Mouse (Mus musculus) adrenal gland, postnatal 25 days (tissue): ENCODE results near the gene Ly86. TPM values are rescaled to one million over a fixed set of nuclear protein-coding genes. Genes with fewer than 3 reads are reported as not detected.
A peak's percentile ranks its signal among the peaks of the same experiment; 100 is the strongest.

Experiments used
- DNase-seq: peaks from one replicate; pipeline ENCODE4 v3.0.0; 2021; ENCODE audit warnings: mixed read lengths
- long read RNA-seq: library from polyadenylated mRNA; stranded (forward); transcript quantifications from one replicate; pipeline ENCODE4 v2.0.0, GENCODE M21; 2021
- total RNA-seq: library from RNA; stranded (reverse); gene quantifications from 2 replicates; pipeline ENCODE4 v1.2.3, GENCODE M21; 2021

Gene Ly86
- 1.8 and 2.7 TPM in 2 replicates for total RNA-seq
- long read RNA-seq, partial matches to known transcripts, result 1 of 4 reads
- long read RNA-seq, other reads (novel, unspliced or antisense), result 1 of 4 reads

DNA sequence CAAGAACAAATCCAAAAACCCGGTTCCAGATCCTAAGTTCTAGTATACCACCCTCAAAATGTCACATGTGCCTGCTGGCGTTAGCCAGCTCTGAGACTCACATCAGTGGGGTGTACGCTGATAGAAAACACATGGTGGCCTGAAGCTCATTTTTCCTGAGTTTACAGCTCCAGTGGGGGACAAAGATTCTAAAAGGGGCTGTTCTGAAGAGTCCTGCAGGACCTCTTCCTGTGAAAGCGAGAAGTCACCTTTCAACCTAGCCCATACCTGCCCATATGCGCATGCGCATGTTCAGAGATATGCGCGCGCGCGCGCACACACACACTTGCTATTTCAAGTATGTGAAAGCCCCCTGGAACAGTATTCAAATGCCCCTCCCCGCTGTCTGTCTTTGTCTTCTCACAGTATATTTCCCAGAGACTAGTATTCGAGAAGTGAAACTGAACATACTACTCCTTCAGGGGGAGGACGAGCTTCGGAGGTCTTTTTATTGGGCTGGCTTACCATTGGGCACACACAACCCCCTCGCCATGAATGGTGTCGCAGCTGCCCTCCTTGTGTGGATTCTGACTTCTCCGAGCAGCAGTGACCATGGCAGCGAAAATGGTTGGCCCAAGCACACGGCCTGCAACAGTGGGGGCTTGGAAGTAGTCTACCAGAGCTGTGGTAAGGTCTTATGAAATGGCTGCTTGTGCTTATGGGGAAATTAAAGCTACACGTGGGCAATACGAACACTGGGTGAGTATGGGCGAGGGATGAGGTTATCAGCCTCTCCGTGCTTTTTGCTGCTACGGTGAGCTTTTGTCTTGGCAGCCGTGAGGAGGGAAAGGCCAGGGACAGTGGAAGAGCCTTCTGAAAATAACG lies at the start of gene Ly86:
Gene Ly86, plus strand, starts transcription at position 300 of the 864 bp plus-strand sequence.
- no peak for DNase-seq

GRCm38 (mm10) chr13:37297886-37298285 lies 47.1 kb upstream of the Ly86 start:
- no peak for DNase-seq

- peak; percentile 24 for DNase-seq
Observed at GRCm38 (mm10) chr13:37298856-37299255, 46.2 kb upstream of the Ly86 start.

- DNase-seq, result no peak
Observed at GRCm38 (mm10) chr13:37302877-37303276, 42.1 kb upstream of the Ly86 start.

DNA sequence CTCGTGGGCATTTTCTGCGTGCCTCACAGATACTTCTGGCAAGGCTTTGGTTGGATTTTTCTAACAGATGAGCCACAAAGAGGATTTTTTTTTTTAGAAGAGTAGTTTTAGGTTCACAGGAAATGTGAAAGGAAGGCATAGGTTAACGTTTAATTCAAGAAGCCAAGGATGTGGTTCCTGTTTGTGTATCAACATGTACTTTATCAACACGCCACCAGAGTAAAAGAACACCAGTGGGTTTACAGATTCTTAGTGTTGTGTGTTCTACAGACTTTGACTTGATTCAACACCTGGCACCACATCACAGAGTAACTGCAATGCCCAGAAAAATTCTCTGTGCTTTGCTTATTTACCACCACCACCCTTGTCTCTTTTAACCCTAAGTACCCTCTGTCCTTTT lies 37.0 kb upstream of the Ly86 start:
- DNase-seq, result no peak

GRCm38 (mm10) chr13:37309296-37309695 lies 35.7 kb upstream of the Ly86 start:
- no peak for DNase-seq

DNA sequence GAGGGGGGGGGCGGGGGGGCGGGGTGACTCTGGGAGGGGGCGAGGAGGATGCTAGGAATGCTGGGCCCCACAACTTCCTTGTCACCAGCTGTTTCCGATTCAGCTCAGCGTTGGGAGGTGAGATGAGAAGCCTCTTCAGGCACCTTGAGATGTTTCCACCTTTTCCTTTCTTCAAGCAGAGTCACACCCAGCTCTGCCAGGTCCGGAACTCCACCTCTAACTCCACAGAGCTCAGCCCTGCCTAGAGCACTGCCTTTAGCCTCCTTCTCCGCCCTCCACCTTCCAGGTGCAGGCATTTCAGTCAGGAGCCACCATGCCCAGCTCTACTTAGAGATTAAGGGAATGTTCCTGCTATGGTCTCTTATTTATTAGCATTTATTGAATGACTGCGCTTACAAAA lies 34.7 kb upstream of the Ly86 start:
- DNase-seq, result no peak

DNA sequence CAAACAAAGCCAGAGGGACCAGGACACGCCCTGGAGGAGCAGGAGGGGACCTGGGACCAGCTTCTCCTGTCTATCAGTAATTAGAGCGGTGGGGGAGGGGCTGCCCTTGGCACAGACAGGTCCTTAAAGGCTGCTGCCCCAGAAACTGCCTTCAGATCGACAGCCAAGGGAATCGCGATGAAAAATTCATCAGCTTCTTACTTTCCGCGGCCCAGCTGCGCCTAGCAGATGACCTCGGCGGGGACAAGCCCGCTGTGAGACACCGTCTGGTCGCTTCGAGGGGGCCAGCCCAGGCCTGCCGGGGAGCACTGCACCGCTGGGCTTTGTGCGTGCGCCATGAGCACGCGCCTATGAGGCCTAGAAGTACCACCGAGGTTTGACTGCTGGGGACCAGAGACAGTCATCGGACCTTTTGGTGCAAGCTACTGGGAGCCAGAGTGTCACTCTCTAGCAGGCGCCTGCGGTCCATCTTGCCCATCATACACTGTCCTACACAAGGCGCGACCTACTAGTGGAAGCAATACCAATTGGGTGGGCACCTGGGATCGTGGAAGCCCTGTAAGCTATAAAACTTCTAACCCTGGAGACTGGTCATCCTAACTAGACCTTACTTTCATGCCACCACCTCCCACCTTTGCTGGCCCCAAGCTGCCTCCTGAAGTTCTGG lies 33.3 kb upstream of the Ly86 start:
- peak; percentile 8 for DNase-seq

- peak; percentile 85 for DNase-seq
Observed at GRCm38 (mm10) chr13:37312222-37312928, 32.6 kb upstream of the Ly86 start.

GRCm38 (mm10) chr13:37312951-37313350 lies 32.1 kb upstream of the Ly86 start:
- no peak for DNase-seq

GRCm38 (mm10) chr13:37325504-37325903 lies 19.5 kb upstream of the Ly86 start:
- DNase-seq, result peak; percentile 77

GRCm38 (mm10) chr13:37329747-37330146 lies 15.3 kb upstream of the Ly86 start:
- DNase-seq, result no peak

DNA sequence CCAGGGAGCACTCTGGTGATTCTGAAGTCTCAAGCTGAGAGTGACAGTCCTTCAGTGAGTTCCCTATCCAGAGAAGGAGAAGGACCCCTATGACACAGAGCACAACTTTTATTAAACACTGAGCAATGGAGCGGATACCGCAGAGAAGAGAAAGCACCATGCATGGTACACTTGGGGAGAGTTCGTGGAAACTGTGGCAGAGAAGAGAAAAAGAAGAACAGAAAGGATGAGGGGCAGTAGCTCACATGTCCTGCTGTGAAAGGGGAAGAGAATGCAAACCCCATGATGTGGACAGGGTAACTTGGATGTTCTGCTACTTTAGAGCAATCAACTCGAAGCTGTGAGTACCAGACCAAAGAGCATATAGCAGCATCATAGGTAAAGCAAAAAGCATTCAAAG lies 14.0 kb upstream of the Ly86 start:
- no peak for DNase-seq

- no peak for DNase-seq
Observed at GRCm38 (mm10) chr13:37332779-37333543, 12.0 kb upstream of the Ly86 start.

DNA sequence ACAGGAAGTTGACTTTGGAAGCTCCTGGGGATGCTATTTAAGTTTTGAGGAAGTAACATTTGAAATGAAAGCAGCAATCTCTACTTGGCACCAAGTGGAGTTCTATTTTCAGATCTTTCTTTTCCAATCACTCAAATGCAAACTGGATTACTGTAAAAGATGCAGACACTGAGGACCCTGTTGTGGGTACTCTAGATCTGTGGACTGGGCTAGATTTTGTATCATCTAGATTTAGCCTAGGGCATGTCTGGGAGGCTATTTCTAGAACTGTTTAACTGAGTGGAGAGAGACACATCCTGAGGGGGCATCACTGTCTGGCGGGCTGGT lies 11.5 kb upstream of the Ly86 start:
- DNase-seq, result no peak

DNA sequence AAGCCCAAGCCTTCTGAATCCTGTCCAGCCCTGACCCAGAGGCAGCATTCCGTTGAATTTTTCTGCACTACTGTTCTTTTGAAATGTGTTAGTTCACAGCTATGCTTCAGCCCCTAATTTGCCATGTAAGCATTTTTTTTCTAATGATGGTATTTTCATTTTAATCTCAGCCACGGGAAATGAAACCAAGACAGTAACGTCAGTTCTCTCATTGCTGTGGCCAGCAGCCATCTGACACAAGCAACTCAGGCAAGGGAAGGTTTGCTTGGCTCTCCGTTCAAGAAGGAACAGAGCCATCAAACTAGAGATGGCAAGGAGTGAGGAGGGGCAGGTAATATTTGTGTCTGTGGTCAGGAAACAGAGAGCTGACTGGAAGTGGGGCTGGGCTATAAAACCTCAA lies 7.7 kb upstream of the Ly86 start:
- no peak for DNase-seq

- no peak for DNase-seq
Observed at GRCm38 (mm10) chr13:37337871-37338270, 7.1 kb upstream of the Ly86 start.

DNA sequence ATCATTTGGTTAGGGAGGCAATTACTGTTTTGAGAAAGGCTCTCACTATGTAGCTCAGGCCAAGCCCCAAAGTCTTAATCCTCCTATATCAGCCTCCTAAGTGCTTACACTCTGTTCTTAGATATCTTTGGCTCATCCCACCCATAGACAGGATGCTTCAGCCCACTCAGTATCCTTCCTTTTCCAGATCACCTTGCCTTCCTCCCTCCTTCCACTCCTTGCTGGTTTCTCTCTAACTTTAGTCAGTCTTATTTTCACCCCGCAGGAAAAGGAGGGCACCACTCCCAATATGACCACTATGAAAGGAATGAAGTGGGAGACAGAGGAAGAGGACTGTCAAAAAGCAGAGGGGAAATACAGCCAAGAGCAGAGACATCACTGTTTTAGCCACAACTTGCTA lies 2.2 kb upstream of the Ly86 start:
- DNase-seq, result no peak

DNA sequence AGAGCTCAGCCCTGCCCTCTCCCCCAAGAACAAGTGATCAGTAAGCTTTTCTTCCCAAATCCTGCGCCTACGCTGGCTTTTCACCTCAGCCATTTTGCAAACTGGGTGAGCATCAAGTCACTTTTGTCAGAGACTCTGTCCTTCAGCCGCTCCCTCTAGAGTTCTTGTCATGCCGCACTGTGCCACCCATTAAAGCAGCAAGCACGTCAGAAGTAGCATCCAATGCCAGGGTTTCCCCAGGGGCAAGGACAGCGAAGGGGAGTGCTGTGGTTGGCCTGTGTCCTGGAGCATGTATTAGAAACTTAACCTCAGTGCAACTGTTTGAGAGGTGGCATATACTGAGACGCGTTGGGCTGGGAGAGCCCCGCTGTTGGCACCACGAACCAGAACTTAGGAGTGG lies 815 bp downstream of the Ly86 start:
- no peak for DNase-seq

DNA sequence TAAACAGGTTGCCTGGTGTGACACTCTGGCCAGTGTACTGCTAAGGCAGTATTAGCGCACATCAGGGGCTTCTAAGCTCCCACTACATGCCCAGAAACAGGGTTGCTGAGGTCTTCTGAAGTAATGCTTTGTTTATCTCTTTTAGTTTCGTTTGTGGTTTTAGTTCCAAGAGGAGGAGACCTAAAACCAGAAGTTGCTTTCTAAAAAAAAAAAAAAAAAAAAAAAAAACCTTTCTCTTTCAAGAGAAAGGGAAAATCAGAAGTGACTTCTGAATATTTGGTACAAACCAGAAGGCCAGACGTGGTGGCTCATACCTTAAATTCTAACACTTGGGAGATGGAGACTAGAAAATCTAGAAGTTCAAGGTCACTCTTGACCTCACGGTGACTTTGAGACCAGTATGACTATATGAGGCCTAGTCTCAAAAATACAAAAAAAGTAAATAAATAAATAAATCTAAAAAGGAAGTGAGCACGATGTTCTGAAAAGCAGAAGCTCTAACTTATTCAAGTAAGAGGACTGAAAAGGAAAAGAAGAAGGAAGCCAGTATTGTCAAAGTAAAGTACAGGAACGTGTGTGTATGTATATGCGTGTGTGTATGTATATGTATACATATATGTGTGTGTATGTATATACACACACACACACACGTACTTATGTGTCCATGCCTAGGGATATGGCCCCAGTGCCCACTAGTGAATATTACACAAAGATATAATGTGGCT lies 3.0 kb downstream of the Ly86 start:
- DNase-seq, result no peak

DNA sequence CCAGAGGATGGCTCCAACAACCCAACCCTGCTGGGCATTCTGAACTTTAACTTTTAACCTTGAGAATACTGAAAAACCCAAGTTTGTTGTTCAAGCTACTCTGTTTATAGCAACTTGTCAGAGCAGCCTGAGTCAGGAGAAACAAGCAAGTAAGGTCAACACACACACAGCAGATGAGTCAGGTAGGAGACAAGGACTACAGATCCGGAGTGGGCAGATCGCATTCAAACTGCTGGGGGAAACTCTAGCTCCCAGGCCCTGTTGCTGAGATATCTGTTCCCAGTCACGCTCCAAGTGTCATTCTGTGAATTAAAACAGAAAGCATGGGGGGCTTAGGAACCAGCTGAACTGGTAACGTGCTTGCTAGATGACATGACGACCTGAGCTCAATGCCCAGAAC lies 4.0 kb downstream of the Ly86 start:
- no peak for DNase-seq

- DNase-seq, result no peak
Observed at GRCm38 (mm10) chr13:37353016-37353415, 8.0 kb downstream of the Ly86 start.
